Mouse (Mus musculus) stomach, adult 2 months (tissue): ENCODE results near the gene Rars2. TPM values are rescaled to one million over a fixed set of nuclear protein-coding genes. Genes with fewer than 3 reads are reported as not detected.

ENCODE experiments used
- polyA plus RNA-seq: library from polyadenylated mRNA; depleted of rRNA; stranded (reverse); fragments of >200 nt; gene quantifications from 2 replicates; pipeline ENCODE4 v1.2.3, GENCODE M21; 2012; rRNA removed

Gene Rars2
- 2.5 and 2.8 TPM in 2 replicates for polyA plus RNA-seq

GRCm38 (mm10) chr4:34614630-34615094, at the start of gene Rars2, which contains the start of gene Orc3:
Gene Rars2, plus strand, starts transcription at chr4:34614957.
Gene Orc3, minus strand, starts transcription at chr4:34614944.

GRCm38 (mm10) chr4:34686874-34687567, 72.3 kb downstream of the Rars2 start, which contains the start of gene Slc35a1:
Gene Slc35a1, minus strand, starts transcription at chr4:34687438.

Other genes with a start within 250 kb of the Rars2 start
- gene Akirin2, start 64.0 kb upstream of the Rars2 start, polyA plus RNA-seq = 9.4 and 15.9 TPM in 2 replicates
- 1.1 and 1.6 TPM in 2 replicates for gene Orc3, start within 50 bp of the Rars2 start, polyA plus RNA-seq
- 5.9 and 6.0 TPM in 2 replicates for gene Slc35a1, start 72.5 kb downstream of the Rars2 start, polyA plus RNA-seq
- not detected in 2 replicates for gene Cfap206, start 115.2 kb downstream of the Rars2 start, polyA plus RNA-seq
- gene Gm136, start 141.3 kb downstream of the Rars2 start, polyA plus RNA-seq = not detected in 2 replicates
- 0.17 and 0.19 TPM in 2 replicates for gene Smim8, start 163.5 kb downstream of the Rars2 start, polyA plus RNA-seq